Mouse (Mus musculus): ENCODE measurements at regions not wholly inside any gene's neighbourhood (a gene's known extent, or its start where the extent isn't known, plus 50 kb on each side); places are given as distances from the start of the nearest gene placed in this dataset.

DNA sequence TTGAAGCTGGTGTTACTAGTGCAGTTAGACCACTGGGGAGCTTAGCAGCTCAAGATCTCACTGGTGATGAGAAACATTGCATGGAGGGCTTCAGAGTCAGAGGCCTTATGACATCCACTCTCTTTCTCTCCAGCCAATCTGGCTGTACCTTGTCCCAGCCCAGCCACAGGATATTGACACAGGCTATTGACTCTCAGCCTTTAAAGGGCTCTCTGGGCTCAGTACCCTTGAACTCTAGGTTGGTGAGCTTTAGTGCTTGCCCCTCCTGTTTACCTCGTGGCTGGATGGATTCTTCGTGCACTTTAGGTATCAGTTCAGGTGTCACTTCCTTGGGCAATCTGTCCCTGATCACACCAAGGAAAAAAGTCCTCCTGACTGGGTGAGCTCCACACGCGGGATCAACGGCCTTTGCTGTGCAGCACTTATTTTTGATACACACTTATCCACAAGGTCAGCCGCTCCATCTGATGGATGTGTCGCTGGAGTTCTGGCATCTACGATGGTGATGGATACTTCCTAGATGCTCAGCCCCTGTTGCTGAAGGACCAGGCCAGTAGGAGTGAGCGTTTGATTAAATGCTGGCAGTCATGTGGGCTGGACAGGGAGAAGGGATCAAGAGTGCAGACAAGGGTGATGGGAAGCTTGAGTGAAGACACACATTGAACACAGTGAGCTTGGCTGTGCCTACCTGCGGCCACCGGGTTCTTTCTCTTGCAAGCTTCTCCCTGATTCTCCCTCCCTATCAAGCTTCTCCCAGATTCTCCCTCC lies 177.7 kb downstream of the Snx10 start:
- TF ChIP-seq CTCF (IDR thresholded peaks at IDR 0.05; ENCODE audit: low read depth) (no peak), EP300 (IDR thresholded peaks at IDR 0.05; ENCODE audit: low read depth) (no peak)
